ENCODE assay signal across 14 mouse cellular contexts in genomic region chr13:31313821-31314220, GRCm38 (mm10).
"Had no signal": no experiment of that assay in that cellular context is flagged by ENCODE, and none has a peak within 500 bp of the region (broad histone marks: within the 10 kb centered on the region; RNA-seq: fewer than 3 reads in every experiment).

No protein-coding gene starts in this region.

- H3K4me3 ChIP-seq: intestine, embryonic 15.5 days; limb, embryonic 12.5 days; liver, embryonic 13.5 days; midbrain, embryonic 15.5 days; neural tube, embryonic 12.5 days had no signal

- H3K36me3 ChIP-seq: intestine, embryonic 15.5 days; limb, embryonic 12.5 days; liver, embryonic 13.5 days; midbrain, embryonic 15.5 days; neural tube, embryonic 12.5 days had no signal

- H3K9ac ChIP-seq: intestine, embryonic 15.5 days; limb, embryonic 12.5 days; liver, embryonic 13.5 days; liver, postnatal 0 days; midbrain, embryonic 15.5 days; neural tube, embryonic 12.5 days had no signal

- H3K4me1 ChIP-seq: intestine, embryonic 15.5 days; limb, embryonic 12.5 days; midbrain, embryonic 15.5 days; neural tube, embryonic 12.5 days had no signal

- H3K27ac ChIP-seq: intestine, embryonic 15.5 days; limb, embryonic 12.5 days; liver, embryonic 13.5 days; midbrain, embryonic 15.5 days; neural tube, embryonic 12.5 days had no signal

- DNase-seq: kidney, postnatal 25 days; layer of hippocampus, adult 9-11 months; liver; liver, embryonic 13.5 days; liver, postnatal 0 days; right cerebral cortex, postnatal 4 days; spleen, adult 18-20 months; thymus, adult 2 months; thymus, postnatal 25 days had no signal

- H3K9me3 ChIP-seq: intestine, embryonic 15.5 days; limb, embryonic 12.5 days; liver, embryonic 13.5 days; midbrain, embryonic 15.5 days; neural tube, embryonic 12.5 days had no signal

- H3K4me2 ChIP-seq: intestine, embryonic 15.5 days; limb, embryonic 12.5 days; liver, embryonic 13.5 days; midbrain, embryonic 15.5 days; neural tube, embryonic 12.5 days had no signal

- H3K27me3 ChIP-seq: intestine, embryonic 15.5 days; liver, embryonic 13.5 days; midbrain, embryonic 15.5 days; neural tube, embryonic 12.5 days had no signal

- ATAC-seq: intestine, embryonic 15.5 days; liver, postnatal 0 days; lung, postnatal 0 days; midbrain, embryonic 15.5 days had no signal
